Mouse (Mus musculus) heart, postnatal 0 days (tissue): ENCODE results near the gene Prelp. TPM values are rescaled to one million over a fixed set of nuclear protein-coding genes. Genes with fewer than 3 reads are reported as not detected.

Experiments
- ATAC-seq: fragments of 200-750 bp; cut with Nextera tagmentation; 2 replicates; pipeline ENCODE4 v1.8.0; 2017; ENCODE audit warnings: low read depth, moderate number of reproducible peaks, moderate library complexity; ENCODE audit not compliant: insufficient read depth
- DNase-seq: peaks from one replicate; pipeline ENCODE4 v3.0.0-alpha.2; 2016; ENCODE audit warnings: low spot score
- H3K27ac ChIP-seq: fragments of 300-500 bp; sonication (generic); 2 replicates; pipeline ENCODE4 v1.5.1; 2014; ENCODE audit warnings: low read depth, mild to moderate bottlenecking
- H3K27me3 ChIP-seq: fragments of 300-500 bp; sonication (generic); 2 replicates; pipeline ENCODE4 v1.6.1; 2014; ENCODE audit warnings: low read length, mixed read lengths; ENCODE audit not compliant: control insufficient read depth, insufficient read depth
- H3K36me3 ChIP-seq: fragments of 300-500 bp; sonication (generic); replicated peaks from 2 replicates; pipeline ENCODE4 v1.6.1; 2014; ENCODE audit warnings: low read length, mixed read lengths; ENCODE audit not compliant: control insufficient read depth, insufficient read depth
- H3K4me1 ChIP-seq: fragments of 300-500 bp; sonication (generic); 2 replicates; pipeline ENCODE4 v1.6.1; 2014; ENCODE audit warnings: antibody characterized with exemption; ENCODE audit not compliant: control insufficient read depth, insufficient read depth
- H3K4me2 ChIP-seq: fragments of 300-500 bp; sonication (generic); 2 replicates; pipeline ENCODE4 v1.6.1; 2014; ENCODE audit warnings: low read depth, mild to moderate bottlenecking, low read length, moderate library complexity
- H3K4me3 ChIP-seq: fragments of 300-500 bp; sonication (generic); 2 replicates; pipeline ENCODE4 v1.5.1; 2014; ENCODE audit warnings: low read depth, low read length
- H3K9ac ChIP-seq: fragments of 300-500 bp; sonication (generic); replicated peaks from 2 replicates; pipeline ENCODE4 v1.6.1; 2014; ENCODE audit warnings: low read depth, low read length, mixed read lengths
- H3K9me3 ChIP-seq: fragments of 300-500 bp; sonication (generic); replicated peaks from 2 replicates; pipeline ENCODE4 v1.6.1; 2016; ENCODE audit warnings: low read length; ENCODE audit not compliant: control insufficient read depth
- CTCF ChIP-seq: IDR thresholded peaks from 2 replicates; pipeline ENCODE4 v1.5.1; 2016; ENCODE audit warnings: antibody characterized with exemption, control low read depth, low read depth
- EP300 ChIP-seq: IDR thresholded peaks from 2 replicates; pipeline ENCODE4 v1.6.1; 2016; ENCODE audit warnings: antibody characterized with exemption, low read depth
- WGBS: fragments of 180-500 bp; shearing (Covaris S2); extraction: QIAGEN DNeasy Blood & Tissue Kit; methylation state at CpG from one replicate; pipeline ENCODE4 v1.1.7; 2014; 5-methylcytosine and 5-hydroxymethylcytosine counted together
- polyA plus RNA-seq: library from polyadenylated mRNA; unstranded; fragments of >200 nt; fragmentation: Nextera tagmentation; extraction: Ambion mirVana; gene quantifications from 2 replicates; pipeline ENCODE4 v1.2.1, GENCODE M21; 2015
- total RNA-seq: library from RNA; depleted of rRNA; stranded (reverse); fragments of >200 nt; gene quantifications from 2 replicates; pipeline ENCODE4 v1.2.3, GENCODE M21; 2014; ENCODE audit warnings: low replicate concordance

The Prelp gene
- total and polyA plus RNA-seq, 2 experiments from 2014 or later = 5.4 to 6.5 TPM

DNA sequence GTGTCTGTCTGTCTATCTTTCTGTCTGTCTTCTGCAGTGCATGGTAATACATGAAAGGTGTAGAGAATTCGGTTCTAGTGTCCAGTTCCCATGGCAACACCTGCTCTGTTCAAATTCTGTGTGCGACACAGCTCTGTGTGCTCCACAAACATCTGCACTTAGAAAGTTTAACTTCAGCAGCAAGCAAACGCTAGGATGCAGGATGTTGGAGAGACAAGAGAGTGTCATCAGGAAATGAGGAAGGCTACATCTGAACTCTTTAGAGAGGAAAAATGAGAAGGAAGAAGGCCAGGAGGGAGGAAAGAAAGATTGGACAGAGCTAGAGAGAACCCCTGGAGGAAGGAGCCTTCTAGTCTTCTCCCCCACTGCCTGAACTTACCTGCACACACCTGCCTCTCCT, 338 bp downstream of the Prelp start:
- Histone ChIP-seq H3K4me1 (peaks cover 33% of the 10 kb centered on the region), H3K27me3 (no peaks in the 10 kb centered on the region), H3K36me3 (no peaks in the 10 kb centered on the region), H3K9me3 (no peaks in the 10 kb centered on the region), H3K4me2 (peak overlapping the region; percentile 26), H3K27ac (peak overlapping the region; percentile 80), H3K4me3 (peak overlapping the region; percentile 7; the same call in 1 of the 2 replicates), H3K9ac (no peak overlapping the region)
- WGBS = 45% methylated on average over 3 of the region's 3 CpGs
- DNase-seq (no peak), ATAC-seq (no peak)
- TF ChIP-seq EP300 (no peak), CTCF (no peak)

DNA sequence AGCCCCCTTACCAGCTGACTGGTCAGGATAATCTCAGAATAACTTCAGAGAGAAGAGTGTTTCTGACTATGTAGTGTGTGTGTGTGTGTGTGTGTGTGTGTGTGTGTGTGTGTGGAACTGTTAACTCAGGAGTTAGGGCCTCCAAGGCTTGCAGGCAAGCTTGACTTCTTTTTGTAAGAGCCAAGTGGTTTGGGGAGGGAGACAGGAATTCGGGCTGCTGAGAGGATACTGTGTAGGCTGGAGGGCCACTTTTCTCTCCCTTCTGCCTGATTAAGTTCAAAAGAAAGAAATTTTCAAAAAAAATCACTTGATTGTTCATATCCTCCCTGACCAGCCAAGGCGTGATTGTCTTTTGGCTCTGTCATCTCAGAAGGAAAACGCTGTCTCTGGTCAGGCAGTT, 813 bp downstream of the Prelp start:
- H3K36me3 ChIP-seq = no peaks in the 10 kb centered on the region
- DNase-seq (no peak), ATAC-seq (no peak)
- H3K27ac ChIP-seq = peak overlapping the region; percentile 80; the same call in 1 of the 2 replicates
- no peak overlapping the region for H3K4me3 ChIP-seq
- WGBS = 59% methylated on average over 3 of the region's 3 CpGs
- TF ChIP-seq EP300 = no peak
- TF ChIP-seq CTCF = no peak
- H3K4me2 ChIP-seq = peak overlapping the region; percentile 26; the same call in 1 of the 2 replicates
- H3K9me3 ChIP-seq = no peaks in the 10 kb centered on the region
- peaks cover 38% of the 10 kb centered on the region for H3K4me1 ChIP-seq
- no peak overlapping the region for H3K9ac ChIP-seq
- no peaks in the 10 kb centered on the region for H3K27me3 ChIP-seq

DNA sequence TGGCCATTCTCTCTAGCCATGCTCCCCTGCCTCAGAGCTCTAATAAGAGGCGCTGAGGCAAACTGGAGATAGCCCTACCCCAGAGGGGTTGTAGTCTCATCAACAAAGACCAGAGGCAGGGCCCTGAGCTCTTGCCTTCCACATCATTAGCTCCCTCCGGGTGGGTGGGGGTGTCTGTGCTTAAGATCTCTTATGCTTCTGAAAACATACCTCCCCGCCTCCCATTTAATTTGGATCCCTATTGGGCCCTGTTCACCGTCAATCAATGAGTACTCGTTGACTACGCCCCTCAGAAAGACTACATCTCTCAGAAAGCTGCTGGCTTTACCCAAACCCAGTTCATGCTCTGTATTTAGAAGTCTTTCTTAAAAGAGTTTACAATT, 3.1 kb downstream of the Prelp start:
- peaks cover 36% of the 10 kb centered on the region for H3K4me1 ChIP-seq
- H3K27me3 ChIP-seq = no peaks in the 10 kb centered on the region
- H3K4me2 ChIP-seq = 0 out of 2 replicates have a peak overlapping the region, but pooled peaks have one; percentile 0
- TF ChIP-seq EP300 = no peak; the same call in 1 of the 2 replicates
- no peak for TF ChIP-seq CTCF
- no peak overlapping the region for H3K9ac ChIP-seq
- no peaks in the 10 kb centered on the region for H3K9me3 ChIP-seq
- no peaks in the 10 kb centered on the region for H3K36me3 ChIP-seq
- H3K4me3 ChIP-seq = no peak overlapping the region
- ATAC-seq (no peak), DNase-seq (no peak)
- 63% methylated on average over 6 of the region's 6 CpGs for WGBS
- H3K27ac ChIP-seq = peak overlapping the region; percentile 62

DNA sequence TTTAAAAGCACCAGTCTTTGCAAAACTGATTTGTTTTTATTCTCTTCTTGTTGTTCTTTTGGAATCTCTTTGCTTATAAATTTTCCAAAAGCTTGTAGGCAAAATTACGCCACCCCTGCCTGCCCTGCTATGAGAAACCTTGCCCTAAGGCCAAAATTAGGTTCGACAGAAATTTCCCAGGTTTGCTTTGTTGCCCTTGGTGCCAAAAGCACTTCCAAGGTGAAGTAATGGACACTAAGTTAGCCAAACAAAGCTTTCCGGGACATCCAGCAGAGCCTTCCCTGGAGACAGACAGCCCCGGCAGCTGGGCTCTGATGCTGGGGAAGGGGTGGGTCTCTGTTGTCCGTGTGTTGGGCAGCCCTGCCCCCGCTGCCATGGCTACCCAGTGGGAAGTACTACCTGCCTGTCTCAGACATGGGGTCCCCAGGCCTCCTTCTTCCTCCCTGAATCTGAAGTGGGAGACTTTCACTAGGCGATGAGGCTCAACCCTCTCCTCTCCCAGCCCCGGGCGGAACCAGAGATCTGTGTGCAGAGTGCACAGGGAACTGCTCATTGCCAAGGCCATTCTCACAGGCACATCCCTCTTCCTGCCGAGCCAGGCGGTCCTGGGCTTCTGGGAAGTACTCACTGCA, 3.6 kb downstream of the Prelp start:
- ATAC-seq (peak; percentile 22), DNase-seq (peak; percentile 45)
- Histone ChIP-seq H3K4me3 (no peak overlapping the region), H3K36me3 (no peaks in the 10 kb centered on the region), H3K27me3 (no peaks in the 10 kb centered on the region), H3K9ac (no peak overlapping the region), H3K4me1 (peaks cover 36% of the 10 kb centered on the region), H3K27ac (peak overlapping the region; percentile 62), H3K9me3 (no peaks in the 10 kb centered on the region), H3K4me2 (0 out of 2 replicates have a peak overlapping the region, but pooled peaks have one; percentile 0)
- TF ChIP-seq EP300 (peak; percentile 82; the same call in 1 of the 2 replicates), CTCF (no peak)
- 35% methylated on average over 11 of the region's 11 CpGs for WGBS

DNA sequence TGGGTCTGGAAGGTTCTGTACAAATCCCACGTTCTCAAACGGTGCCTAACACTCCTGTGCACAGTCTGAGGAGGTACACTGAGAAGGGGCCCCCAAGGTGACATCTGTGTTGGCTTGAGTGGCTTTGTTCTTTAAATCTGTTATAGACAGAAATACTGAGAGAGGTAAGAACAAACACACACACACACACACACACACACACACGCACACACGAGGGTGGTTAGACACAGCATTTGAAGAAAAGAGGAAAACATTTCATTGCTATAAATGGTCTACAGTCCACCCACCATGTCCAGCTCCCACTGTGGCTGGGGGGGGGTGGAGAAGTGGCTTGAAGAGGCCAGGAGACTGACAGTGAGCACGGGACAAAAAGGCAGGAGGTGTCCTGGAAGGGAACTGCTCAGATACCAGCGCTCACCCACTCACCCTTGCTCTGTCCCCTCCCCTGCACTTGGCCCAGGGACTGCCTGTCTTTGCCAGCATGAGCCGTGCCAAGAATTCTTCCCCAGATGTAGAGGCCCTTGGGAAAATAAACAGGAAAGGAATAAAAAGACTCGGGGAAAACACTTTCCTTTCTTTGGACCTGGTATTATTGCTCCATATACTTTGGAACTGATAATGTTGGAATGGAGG, 5.4 kb downstream of the Prelp start:
- peak; percentile 87 for DNase-seq
- Histone ChIP-seq H3K27ac (peak overlapping the region; percentile 80), H3K9ac (peak overlapping the region; percentile 27; the same call in 1 of the 2 replicates), H3K9me3 (no peaks in the 10 kb centered on the region), H3K36me3 (no peaks in the 10 kb centered on the region), H3K4me3 (no peak overlapping the region), H3K4me2 (peak overlapping the region; percentile 31; the same call in 1 of the 2 replicates), H3K4me1 (peaks cover 26% of the 10 kb centered on the region), H3K27me3 (no peaks in the 10 kb centered on the region)
- peak; percentile 86 for ATAC-seq
- TF ChIP-seq EP300 (peak; percentile 90; the same call in 1 of the 2 replicates), CTCF (no peak)
- 19% methylated on average over 8 of the region's 8 CpGs for WGBS
